Mouse (Mus musculus) frontal cortex, postnatal 36 days (tissue): ENCODE results near the gene Slc28a2.
"Not testable (repeated sequence)": the region's sequence is repeated elsewhere in the genome, so short reads cannot be mapped to it uniquely, and the experiment has no call there.

Source experiments
- DNase-seq, 2 experiments: peaks; one replicate each; pipeline ENCODE4 v3.0.0; 2022; ENCODE audit warnings: low spot score in 2 of 2

Gene Slc28a2

DNA sequence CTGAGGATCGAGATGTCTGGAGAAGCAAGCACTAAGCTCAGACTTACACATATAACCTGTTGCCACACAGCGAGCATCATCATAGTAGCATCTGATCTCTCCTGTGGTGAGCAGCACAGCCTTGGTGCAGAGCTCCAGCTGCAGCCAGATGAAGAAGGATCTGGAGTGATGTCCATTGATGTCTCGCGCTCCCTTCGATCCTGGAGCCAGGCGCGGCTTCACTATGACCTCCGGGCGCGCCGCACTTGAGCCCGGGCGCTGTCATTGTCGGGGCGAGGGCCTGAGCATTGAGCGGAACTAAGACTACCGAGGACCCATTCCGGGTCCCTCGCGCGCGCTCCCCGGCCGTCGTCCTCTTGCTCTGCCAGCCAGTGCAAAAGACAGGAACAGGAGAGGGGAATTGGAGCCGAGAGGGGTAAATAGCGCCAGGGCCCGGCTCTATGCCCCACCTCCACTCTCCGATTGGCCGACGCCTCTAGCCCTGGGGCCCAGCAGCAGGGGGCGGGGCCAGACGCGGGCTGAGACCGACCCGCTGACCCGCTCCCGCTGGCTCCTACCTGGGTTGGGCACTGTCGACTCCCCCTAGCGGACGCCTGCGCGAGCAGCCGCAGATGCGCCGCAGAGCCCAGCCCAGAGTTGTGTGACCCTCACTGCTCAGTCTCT is 41.2 kb downstream of the Slc28a2 start:
- DNase-seq, result peak; percentile 83 to 85

DNA sequence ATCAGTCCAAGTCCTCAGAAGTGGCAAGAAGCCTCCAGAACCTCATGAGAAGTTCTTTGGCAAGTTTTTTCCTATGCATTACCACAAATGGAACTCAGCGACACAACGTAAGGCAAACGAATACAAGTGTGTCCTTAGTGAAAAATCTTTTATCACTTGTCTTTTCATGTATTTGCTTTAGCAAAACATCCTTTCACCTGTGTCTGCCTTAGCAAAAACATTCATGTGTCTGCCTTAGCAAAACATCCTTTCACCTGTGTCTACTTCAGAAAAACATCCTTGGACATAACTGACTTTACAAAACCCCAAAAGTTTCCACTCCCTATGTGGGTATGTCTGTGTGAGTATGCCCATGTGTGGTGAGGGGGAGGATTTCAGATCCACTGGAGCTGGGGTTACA is 42.9 kb downstream of the Slc28a2 start:
- no peak for DNase-seq

DNA sequence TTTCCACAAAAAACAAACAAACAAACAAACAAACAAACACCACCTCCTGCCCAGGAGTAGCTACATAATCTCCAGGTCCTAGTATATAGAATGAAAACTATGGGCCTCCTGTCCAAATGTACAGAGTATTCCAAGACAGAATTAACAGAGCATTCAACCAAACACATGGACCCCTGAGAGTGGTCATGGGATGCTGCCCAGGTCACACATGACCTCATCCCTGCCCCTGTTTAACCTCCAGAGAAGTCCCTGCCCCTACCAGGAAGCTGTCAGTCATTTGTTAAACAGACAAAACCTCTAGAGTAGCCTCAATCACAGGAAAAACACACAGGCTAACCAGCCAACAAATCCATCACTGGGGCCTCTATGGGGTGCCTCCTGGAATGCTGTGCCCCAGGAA is 50.3 kb downstream of the Slc28a2 start:
- DNase-seq, result no peak

DNA sequence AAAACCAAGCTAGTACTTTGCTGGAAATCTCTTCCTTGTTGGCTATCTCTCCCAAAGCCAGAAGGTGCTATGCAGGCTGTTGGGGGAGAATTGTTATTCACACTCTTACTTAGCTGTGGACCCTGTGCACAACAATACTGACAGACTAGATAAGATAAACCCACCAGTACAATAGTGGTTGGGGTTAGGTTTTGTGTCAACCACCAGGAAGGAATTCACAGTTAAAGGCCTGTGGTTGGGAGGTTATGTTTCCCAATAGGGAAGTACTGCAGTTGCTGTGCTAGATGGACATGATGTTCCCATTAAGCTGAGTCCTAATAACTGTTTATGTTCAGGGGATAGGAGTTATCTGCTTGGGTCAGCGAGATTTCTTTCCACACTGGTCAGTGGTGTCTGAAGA is 57.5 kb downstream of the Slc28a2 start:
- not testable (repeated sequence) for DNase-seq

DNA sequence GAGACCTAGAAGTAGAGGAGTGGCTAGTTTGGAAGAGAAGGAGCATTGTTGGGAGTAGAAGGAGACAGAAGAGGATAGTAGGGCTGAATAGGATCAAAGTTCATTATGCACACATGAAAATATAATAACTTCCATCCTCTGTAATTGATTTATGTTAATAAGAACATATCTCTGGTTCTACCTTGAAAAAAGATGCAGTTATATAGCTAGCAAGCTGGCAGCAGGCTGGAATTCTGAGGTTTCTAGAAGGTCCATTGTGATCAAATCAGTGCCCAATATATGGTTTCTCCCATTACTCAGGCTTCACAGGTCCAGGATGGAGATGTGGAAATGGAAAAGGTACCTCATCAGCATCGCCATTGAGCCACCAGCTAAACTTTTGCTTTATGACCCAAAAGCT is 58.4 kb downstream of the Slc28a2 start, which contains the start of gene Gm14085:
Gene Gm14085, plus strand, starts transcription at position 301 of the 400 bp plus-strand sequence.
- DNase-seq, result no peak

DNA sequence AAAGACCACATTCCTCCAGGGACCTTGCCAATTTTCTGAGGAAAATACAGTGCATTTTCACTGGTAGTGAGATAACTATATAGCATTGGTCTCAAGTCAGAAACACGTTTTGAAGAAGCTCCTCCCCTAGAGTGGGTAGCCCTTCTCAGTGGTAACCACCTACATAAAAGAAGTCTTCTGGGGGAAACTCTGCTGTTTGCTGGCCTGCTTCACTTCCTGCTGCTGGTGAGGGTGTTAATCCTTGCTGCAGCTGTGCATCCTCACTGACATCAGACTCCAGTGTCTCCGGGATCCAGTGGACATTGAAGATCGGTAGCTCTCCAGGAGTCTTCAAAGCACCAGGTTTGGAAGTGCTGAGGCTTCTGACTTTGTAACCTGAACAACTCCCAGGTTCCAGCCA is 59.4 kb downstream of the Slc28a2 start:
- DNase-seq, result not testable (repeated sequence)

DNA sequence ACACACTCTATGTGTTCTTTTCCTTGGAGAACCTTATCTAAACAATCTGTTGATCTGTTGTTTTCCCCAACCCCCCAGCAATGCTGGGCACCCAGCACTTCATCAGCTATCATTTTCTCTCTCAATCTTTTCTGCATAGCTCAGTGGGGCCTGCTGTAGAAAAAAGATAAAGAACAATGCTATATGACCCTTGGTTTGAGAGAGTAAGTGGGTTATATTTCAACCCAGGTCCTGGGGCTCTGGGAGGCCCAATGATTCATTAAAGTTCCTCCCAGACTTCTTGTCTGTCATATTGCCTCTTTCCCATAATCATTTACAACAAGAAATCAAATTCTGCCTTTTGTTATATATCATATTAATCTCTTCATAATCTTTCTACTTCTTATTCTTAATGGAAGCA is 59.8 kb downstream of the Slc28a2 start:
- not testable (repeated sequence) for DNase-seq

DNA sequence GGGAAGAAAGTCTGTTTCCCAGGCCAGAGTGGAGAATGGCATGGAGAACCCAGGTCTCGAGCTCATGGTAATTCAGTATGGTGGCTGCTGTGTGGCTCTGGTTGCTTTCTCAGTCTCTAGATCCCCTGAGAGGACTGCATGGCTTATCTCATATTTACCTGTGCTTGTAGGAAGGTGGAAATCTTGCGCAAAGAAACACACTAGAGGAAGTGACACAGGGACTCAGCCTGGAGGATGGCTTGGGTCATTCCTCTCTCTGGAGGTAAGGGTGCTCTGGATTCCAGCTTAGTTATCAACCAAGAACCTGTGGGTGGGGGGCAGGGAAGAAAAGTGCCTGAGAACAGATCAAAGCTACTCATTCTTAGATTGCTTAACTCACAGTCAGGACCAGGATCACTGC is 60.4 kb downstream of the Slc28a2 start:
- DNase-seq, result no peak
